Mouse (Mus musculus): ENCODE data around the gene Pip4k2a. TPM values are rescaled to one million over a fixed set of nuclear protein-coding genes. Genes with fewer than 3 reads are reported as not detected.

Gene Pip4k2a
- total RNA-seq, 2 experiments from 2014 or later, result 3.1 to 4.5 TPM

- DNase-seq, result no peak
- peak; percentile 24; the same call in 1 of the 2 replicates for TF ChIP-seq CTCF (IDR thresholded peaks at IDR 0.05)
- no peak overlapping the region for H3K4me3 ChIP-seq
- no peak overlapping the region for H3K27ac ChIP-seq
- intact Hi-C loops (cut with DNase I), result no loop called here
Observed at GRCm38 (mm10) chr2:18819520-18819919, 178.4 kb downstream of the Pip4k2a start.

- no peak for DNase-seq
- Histone ChIP-seq H3K27ac (no peak overlapping the region), H3K4me3 (no peak overlapping the region)
- intact Hi-C loops (cut with DNase I), result no loop called here
- no peak for TF ChIP-seq CTCF (IDR thresholded peaks at IDR 0.05)
Observed at GRCm38 (mm10) chr2:18816036-18816435, 181.9 kb downstream of the Pip4k2a start.

GRCm38 (mm10) chr2:18815336-18815965 is 182.5 kb downstream of the Pip4k2a start:
- intact Hi-C loops (cut with DNase I), result no loop called here
- no peak overlapping the region for H3K4me3 ChIP-seq
- H3K27ac ChIP-seq, result no peak overlapping the region
- no peak for DNase-seq
- TF ChIP-seq CTCF (IDR thresholded peaks at IDR 0.05), result no peak

GRCm38 (mm10) chr2:18814447-18814804 is 183.5 kb downstream of the Pip4k2a start:
- Histone ChIP-seq H3K4me3 (no peak overlapping the region), H3K27ac (no peak overlapping the region)
- no peak for DNase-seq
- no peak for TF ChIP-seq CTCF (IDR thresholded peaks at IDR 0.05)
- intact Hi-C loops (cut with DNase I), result no loop called here

- no peak for DNase-seq
- intact Hi-C loops (cut with DNase I), result no loop called here
- Histone ChIP-seq H3K4me3 (no peak overlapping the region), H3K27ac (no peak overlapping the region)
- no peak for TF ChIP-seq CTCF (IDR thresholded peaks at IDR 0.05)
Observed at GRCm38 (mm10) chr2:18813683-18814446, 184.1 kb downstream of the Pip4k2a start.

GRCm38 (mm10) chr2:18807961-18808360 is 190.0 kb downstream of the Pip4k2a start:
- intact Hi-C loops (cut with DNase I), result no loop called here
- no peak for DNase-seq
- no peak for TF ChIP-seq CTCF (IDR thresholded peaks at IDR 0.05)
- Histone ChIP-seq H3K4me3 (no peak overlapping the region), H3K27ac (no peak overlapping the region)

- no peak for TF ChIP-seq CTCF (IDR thresholded peaks at IDR 0.05)
- intact Hi-C loops (cut with DNase I), result no loop called here
- no peak overlapping the region for H3K27ac ChIP-seq
- H3K4me3 ChIP-seq, result no peak overlapping the region
- DNase-seq, result no peak
Observed at GRCm38 (mm10) chr2:18801281-18801862, 196.6 kb downstream of the Pip4k2a start.

- intact Hi-C loops (cut with DNase I), result no loop called here
- DNase-seq, result no peak
- TF ChIP-seq CTCF (IDR thresholded peaks at IDR 0.05), result no peak
- Histone ChIP-seq H3K4me3 (peak overlapping the region; percentile 69), H3K27ac (no peak overlapping the region)
Observed at GRCm38 (mm10) chr2:18800646-18801251, 197.2 kb downstream of the Pip4k2a start.

- Histone ChIP-seq H3K4me3 (peak overlapping the region; percentile 69), H3K27ac (no peak overlapping the region)
- TF ChIP-seq CTCF (IDR thresholded peaks at IDR 0.05), result no peak
- DNase-seq, result peak; percentile 36
- intact Hi-C loops (cut with DNase I), result no loop called here
Observed at GRCm38 (mm10) chr2:18799966-18800645, 197.8 kb downstream of the Pip4k2a start.

GRCm38 (mm10) chr2:18799265-18799965 is 198.5 kb downstream of the Pip4k2a start:
- DNase-seq, result no peak
- intact Hi-C loops (cut with DNase I), result no loop called here
- no peak for TF ChIP-seq CTCF (IDR thresholded peaks at IDR 0.05)
- H3K4me3 ChIP-seq, result peak overlapping the region; percentile 69
- H3K27ac ChIP-seq, result no peak overlapping the region

- DNase-seq, result no peak
- H3K4me3 ChIP-seq, result no peak overlapping the region
- no peak overlapping the region for H3K27ac ChIP-seq
- no peak for TF ChIP-seq CTCF (IDR thresholded peaks at IDR 0.05)
- intact Hi-C loops (cut with DNase I), result no loop called here
Observed at GRCm38 (mm10) chr2:18797776-18798175, 200.2 kb downstream of the Pip4k2a start.

GRCm38 (mm10) chr2:18794261-18794660 is 203.7 kb downstream of the Pip4k2a start:
- no peak overlapping the region for H3K27ac ChIP-seq
- no peak for TF ChIP-seq CTCF (IDR thresholded peaks at IDR 0.05)
- intact Hi-C loops (cut with DNase I), result no loop called here
- no peak for DNase-seq
- no peak overlapping the region for H3K4me3 ChIP-seq

Other genes starting within 250 kb of the Pip4k2a start
- gene 4930426L09Rik, start 217 bp upstream of the Pip4k2a start, total RNA-seq (2021), result not detected
- not detected for gene Armc3, start 201.2 kb upstream of the Pip4k2a start, total RNA-seq (2021)

Data from gastrocnemius, adult 2 months (tissue).